Mouse (Mus musculus) liver, postnatal 0 days (tissue): ENCODE measurements around the gene Lypd6b. TPM values are rescaled to one million over a fixed set of nuclear protein-coding genes. Genes with fewer than 3 reads are reported as not detected.

ENCODE experiments used
- ATAC-seq: fragments of 200-750 bp; cut with Nextera tagmentation; 2 replicates; pipeline ENCODE4 v1.8.0; 2017; ENCODE audit warnings: mild to moderate bottlenecking, moderate library complexity
- DNase-seq: peaks from one replicate; pipeline ENCODE4 v3.0.0-alpha.2; 2016
- H3K27ac ChIP-seq: fragments of 300-500 bp; sonication (generic); 2 replicates; pipeline ENCODE4 v1.5.1; 2014; ENCODE audit warnings: antibody characterized with exemption, moderate library complexity, mild to moderate bottlenecking, low read depth
- H3K27me3 ChIP-seq: fragments of 300-500 bp; sonication (generic); 2 replicates; pipeline ENCODE4 v1.6.1; 2014; ENCODE audit warnings: low read length, control low read depth, mixed read lengths; ENCODE audit not compliant: insufficient read depth
- H3K36me3 ChIP-seq: fragments of 300-500 bp; sonication (generic); replicated peaks from 2 replicates; pipeline ENCODE4 v1.6.1; 2014; ENCODE audit warnings: mild to moderate bottlenecking, control low read depth, low read length, moderate library complexity, mixed read lengths; ENCODE audit not compliant: insufficient read depth
- H3K4me1 ChIP-seq: fragments of 300-500 bp; sonication (generic); 2 replicates; pipeline ENCODE4 v1.6.1; 2014; ENCODE audit warnings: antibody characterized with exemption, mild to moderate bottlenecking, control low read depth; ENCODE audit not compliant: insufficient read depth
- H3K4me2 ChIP-seq: fragments of 300-500 bp; sonication (generic); 2 replicates; pipeline ENCODE4 v1.6.1; 2014; ENCODE audit warnings: low read depth, mild to moderate bottlenecking, low read length, moderate library complexity, mixed read lengths
- H3K4me3 ChIP-seq: fragments of 300-500 bp; sonication (generic); 2 replicates; pipeline ENCODE4 v1.5.1; 2014; ENCODE audit warnings: low read depth, low read length
- H3K9ac ChIP-seq: fragments of 300-500 bp; sonication (generic); replicated peaks from 2 replicates; pipeline ENCODE4 v1.6.1; 2014; ENCODE audit warnings: mild to moderate bottlenecking, moderate library complexity
- H3K9me3 ChIP-seq: fragments of 300-500 bp; sonication (generic); 2 replicates; pipeline ENCODE4 v1.6.1; 2016; ENCODE audit warnings: mild to moderate bottlenecking, control low read depth, low read length, mixed read lengths
- CTCF ChIP-seq: sonication (generic); IDR thresholded peaks from 2 replicates; pipeline ENCODE4 v1.5.1; 2016; ENCODE audit warnings: antibody characterized with exemption, low read depth
- EP300 ChIP-seq: IDR thresholded peaks from 2 replicates; pipeline ENCODE4 v1.6.1; 2016; ENCODE audit warnings: antibody characterized with exemption, low read depth, mild to moderate bottlenecking
- WGBS: fragments of 180-500 bp; shearing (Covaris S2); extraction: QIAGEN DNeasy Blood & Tissue Kit; methylation state at CpG from one replicate; pipeline ENCODE4 v1.1.7; 2014; ENCODE audit not compliant: insufficient replicate concordance; 5-methylcytosine and 5-hydroxymethylcytosine counted together
- polyA plus RNA-seq: library from polyadenylated mRNA; unstranded; fragments of >200 nt; fragmentation: Nextera tagmentation; extraction: Ambion mirVana; gene quantifications from 2 replicates; pipeline ENCODE4 v1.2.1, GENCODE M21; 2015

Gene Lypd6b
- not detected in 2 replicates for polyA plus RNA-seq

- TF ChIP-seq CTCF (no peak), EP300 (no peak)
- ATAC-seq, result peak; percentile 44
These were observed at the start of gene Lypd6b for GRCm38 (mm10) chr2:49787376-49788050. Gene Lypd6b, plus strand, starts transcription at chr2:49787688.

GRCm38 (mm10) chr2:49739046-49739445 is 48.4 kb upstream of the Lypd6b start:
- no peaks in the 10 kb centered on the region for H3K4me1 ChIP-seq
- H3K27me3 ChIP-seq, result no peaks in the 10 kb centered on the region
- 69% methylated on average over 5 of the region's 5 CpGs for WGBS
- H3K9me3 ChIP-seq, result no peaks in the 10 kb centered on the region
- H3K36me3 ChIP-seq, result no peaks in the 10 kb centered on the region
- no peak overlapping the region for H3K9ac ChIP-seq
- H3K27ac ChIP-seq, result no peak overlapping the region
- DNase-seq (no peak), ATAC-seq (no peak)
- TF ChIP-seq EP300 (no peak), CTCF (no peak)
- no peak overlapping the region for H3K4me2 ChIP-seq
- no peak overlapping the region for H3K4me3 ChIP-seq

More at GRCm38 (mm10) chr2:49787376-49788050, at the start of gene Lypd6b:
- Histone ChIP-seq H3K4me2 (peak within 1 kb of the TSS; percentile 74), H3K9me3 (no peaks in the 10 kb centered on the region), H3K9ac (no peak within 1 kb of the TSS), H3K27me3 (peaks cover 45% of the 10 kb centered on the region), H3K27ac (no peak within 1 kb of the TSS), H3K36me3 (no peaks in the 10 kb centered on the region), H3K4me1 (peaks cover 9% of the 10 kb centered on the region), H3K4me3 (peak within 1 kb of the TSS; percentile 45)
- DNase-seq, result no peak
- WGBS, result 1% methylated on average over 70 of the region's 79 CpGs

- H3K9me3 ChIP-seq, result no peaks in the 10 kb centered on the region
- no peaks in the 10 kb centered on the region for H3K36me3 ChIP-seq
- H3K4me3 ChIP-seq, result no peak overlapping the region
- ATAC-seq (no peak), DNase-seq (no peak)
- H3K4me2 ChIP-seq, result no peak overlapping the region
- no peaks in the 10 kb centered on the region for H3K27me3 ChIP-seq
- 69% methylated on average over 6 of the region's 6 CpGs for WGBS
- no peak for TF ChIP-seq CTCF
- no peak for TF ChIP-seq EP300
- H3K4me1 ChIP-seq, result no peaks in the 10 kb centered on the region
- no peak overlapping the region for H3K27ac ChIP-seq
- no peak overlapping the region for H3K9ac ChIP-seq
These were observed 46.5 kb upstream of the Lypd6b start for GRCm38 (mm10) chr2:49741026-49741425.

GRCm38 (mm10) chr2:49741895-49742734 is 45.4 kb upstream of the Lypd6b start:
- Histone ChIP-seq H3K36me3 (no peaks in the 10 kb centered on the region), H3K9me3 (no peaks in the 10 kb centered on the region), H3K27ac (no peak overlapping the region), H3K9ac (no peak overlapping the region), H3K4me1 (no peaks in the 10 kb centered on the region), H3K27me3 (no peaks in the 10 kb centered on the region), H3K4me2 (no peak overlapping the region), H3K4me3 (no peak overlapping the region)
- no peak for ATAC-seq
- TF ChIP-seq EP300 (no peak), CTCF (no peak)
- 68% methylated on average over 16 of the region's 16 CpGs for WGBS
- no peak for DNase-seq

GRCm38 (mm10) chr2:49742919-49743318 is 44.6 kb upstream of the Lypd6b start:
- H3K4me1 ChIP-seq, result no peaks in the 10 kb centered on the region
- no peak overlapping the region for H3K9ac ChIP-seq
- no peaks in the 10 kb centered on the region for H3K27me3 ChIP-seq
- no peak for ATAC-seq
- no peaks in the 10 kb centered on the region for H3K9me3 ChIP-seq
- 68% methylated on average over 4 of the region's 4 CpGs for WGBS
- no peak overlapping the region for H3K4me2 ChIP-seq
- TF ChIP-seq CTCF (no peak), EP300 (no peak)
- H3K27ac ChIP-seq, result no peak overlapping the region
- DNase-seq, result no peak
- H3K4me3 ChIP-seq, result no peak overlapping the region
- no peaks in the 10 kb centered on the region for H3K36me3 ChIP-seq

GRCm38 (mm10) chr2:49743775-49744174 is 43.7 kb upstream of the Lypd6b start:
- no peak for TF ChIP-seq EP300
- TF ChIP-seq CTCF, result no peak
- WGBS, result 49% methylated on average over 6 of the region's 6 CpGs
- DNase-seq (no peak), ATAC-seq (no peak)
- Histone ChIP-seq H3K4me1 (no peaks in the 10 kb centered on the region), H3K36me3 (no peaks in the 10 kb centered on the region), H3K27ac (0 out of 2 replicates have a peak overlapping the region, but pooled peaks have one; percentile 60), H3K4me3 (0 out of 2 replicates have a peak overlapping the region, but pooled peaks have one; percentile 17), H3K9ac (no peak overlapping the region), H3K9me3 (no peaks in the 10 kb centered on the region), H3K4me2 (peak overlapping the region; percentile 23), H3K27me3 (no peaks in the 10 kb centered on the region)
